ENCODE assay signal across 8 mouse cellular contexts in the genomic region with DNA sequence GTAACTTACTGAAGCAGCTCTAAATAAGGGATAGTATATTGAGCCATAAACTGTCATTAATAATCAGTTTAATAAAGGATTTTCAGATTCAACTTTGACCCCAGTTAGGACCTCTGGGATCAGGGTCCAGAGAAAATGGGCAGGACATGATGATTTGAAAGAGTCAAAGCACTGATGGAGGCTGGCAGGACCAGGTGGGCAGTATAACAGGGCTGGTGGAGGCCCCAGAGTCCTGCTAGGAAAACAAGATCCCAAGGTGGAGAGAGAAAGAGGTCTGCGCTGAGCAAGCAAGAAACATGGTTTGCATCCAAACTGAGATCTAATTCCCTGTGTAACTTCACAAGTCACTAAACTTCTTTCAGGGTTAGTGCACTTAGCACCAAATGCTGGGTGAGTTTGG.
"Had no signal": no experiment of that assay in that cellular context is flagged by ENCODE, and none has a peak within 500 bp of the region (broad histone marks: within the 10 kb centered on the region; RNA-seq: fewer than 3 reads in every experiment).

No protein-coding gene starts in this region.

- DNase-seq: lung, adult 2 months; right cerebral cortex, postnatal 25 days; thymus, postnatal 36 days had no signal

- H3K4me3 ChIP-seq: left cerebral cortex, adult 2 months; limb, embryonic 10.5 days; liver, embryonic 15.5 days; midbrain, embryonic 13.5 days had no signal

- H3K9me3 ChIP-seq: limb, embryonic 10.5 days; liver, embryonic 15.5 days; midbrain, embryonic 13.5 days had no signal

- H3K27me3 ChIP-seq: liver, embryonic 15.5 days; midbrain, embryonic 13.5 days had no signal

- H3K9ac ChIP-seq: liver, embryonic 15.5 days; midbrain, embryonic 13.5 days had no signal

- H3K4me1 ChIP-seq: limb, embryonic 10.5 days; liver, embryonic 15.5 days; midbrain, embryonic 13.5 days had no signal

- H3K4me2 ChIP-seq: liver, embryonic 11.5 days; liver, embryonic 15.5 days; midbrain, embryonic 13.5 days had no signal

- H3K36me3 ChIP-seq: limb, embryonic 10.5 days; liver, embryonic 15.5 days; midbrain, embryonic 13.5 days had no signal

- H3K27ac ChIP-seq: left cerebral cortex, adult 2 months; limb, embryonic 10.5 days; liver, embryonic 15.5 days; midbrain, embryonic 13.5 days had no signal
